Mouse (Mus musculus): ENCODE measurements around the gene Kcnk12. TPM values are rescaled to one million over a fixed set of nuclear protein-coding genes. Genes with fewer than 3 reads are reported as not detected.

Kcnk12 gene
- polyA plus RNA-seq, 1 experiment from 2014 or later, result 1.6 TPM

DNA sequence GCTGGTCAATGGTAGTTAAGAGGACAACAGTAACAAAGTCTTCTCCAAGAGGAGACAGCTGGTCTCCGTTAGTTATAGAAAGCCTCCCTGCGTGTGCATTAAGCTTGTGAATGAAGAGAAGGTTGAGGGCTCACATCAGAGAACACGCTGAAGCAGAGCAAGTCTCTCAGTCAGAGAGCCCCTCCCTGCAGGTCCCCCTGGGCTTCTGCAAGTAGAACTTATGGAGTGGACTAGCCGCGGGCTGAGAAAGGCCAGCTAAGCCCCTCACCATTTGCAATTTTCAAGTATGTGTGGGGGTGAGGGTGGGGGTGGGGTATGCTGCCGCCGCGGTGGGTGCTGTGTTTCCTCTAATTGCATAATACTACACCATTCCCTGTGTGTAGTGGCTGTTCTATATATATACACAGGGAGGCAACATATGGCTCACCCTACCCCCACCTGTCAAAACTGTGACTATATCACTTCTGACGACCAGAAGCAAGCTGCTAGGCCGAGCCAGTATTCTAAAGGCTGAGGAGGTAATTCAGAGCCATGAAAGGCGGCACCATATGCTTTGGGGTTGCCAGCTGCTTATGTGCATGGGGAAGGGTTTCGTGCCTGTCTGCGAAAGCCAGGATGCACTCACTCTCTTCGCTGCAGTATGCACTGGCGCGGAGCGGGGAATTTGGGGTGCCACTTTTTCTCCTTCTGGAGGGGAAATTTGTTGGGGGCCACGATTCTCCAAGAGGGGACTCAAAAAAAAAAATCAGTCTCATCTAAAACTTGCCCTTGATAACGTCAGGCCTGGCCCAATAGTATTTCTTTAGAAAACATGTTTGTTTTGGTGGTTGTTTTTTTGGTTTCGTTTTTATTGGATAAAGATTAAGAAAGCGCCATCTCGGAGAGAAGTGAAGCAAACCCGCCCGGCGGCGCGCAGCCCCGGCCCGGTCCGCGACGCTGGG lies 52.5 kb downstream of the Kcnk12 start:
- Histone ChIP-seq H3K4me1 (peaks cover 31% of the 10 kb centered on the region), H3K27me3 (peaks cover 14% of the 10 kb centered on the region; the same call in 1 of the 2 replicates)
- WGBS, result 5% methylated on average over 32 of the region's 32 CpGs

DNA sequence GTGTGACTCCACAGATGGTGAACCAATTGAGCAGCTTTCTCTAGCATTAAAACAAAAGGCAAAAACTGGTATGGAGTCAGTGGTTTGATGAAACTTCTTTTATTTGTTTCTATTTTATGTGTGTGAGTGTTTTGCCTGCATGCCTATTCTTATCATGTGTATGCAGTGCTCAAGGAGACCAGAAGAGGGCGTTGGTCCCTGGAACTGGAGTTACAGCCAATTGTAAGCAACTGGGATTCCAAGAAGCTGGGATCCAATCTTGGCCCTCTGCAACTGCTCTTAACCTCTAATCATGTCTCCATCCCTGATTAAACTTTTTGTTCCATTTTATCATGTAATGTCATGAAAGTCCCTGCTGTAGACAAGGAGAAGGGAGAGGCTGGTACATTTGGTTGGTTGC lies 58.0 kb downstream of the Kcnk12 start:
- Histone ChIP-seq H3K9ac (replicated peaks) (no peak overlapping the region), H3K9me3 (no peaks in the 10 kb centered on the region), H3K4me3 (no peak overlapping the region), H3K4me2 (replicated peaks) (no peak overlapping the region), H3K27ac (replicated peaks) (no peak overlapping the region), H3K36me3 (no peaks in the 10 kb centered on the region), H3K27me3 (no peaks in the 10 kb centered on the region), H3K4me1 (peaks cover 18% of the 10 kb centered on the region)
- 41% methylated on average over 1 of the region's 1 CpGs for WGBS
- ATAC-seq (replicated peaks), result no peak

More for the DNA sequence above, 52.5 kb downstream of the Kcnk12 start:
- Histone ChIP-seq H3K9ac (replicated peaks) (peak overlapping the region; percentile 63), H3K9me3 (no peaks in the 10 kb centered on the region), H3K27ac (replicated peaks) (peak overlapping the region; percentile 87), H3K4me2 (replicated peaks) (peak overlapping the region; percentile 89), H3K36me3 (no peaks in the 10 kb centered on the region), H3K4me3 (peak overlapping the region; percentile 56)
- peak; percentile 94 for ATAC-seq (replicated peaks)

DNA sequence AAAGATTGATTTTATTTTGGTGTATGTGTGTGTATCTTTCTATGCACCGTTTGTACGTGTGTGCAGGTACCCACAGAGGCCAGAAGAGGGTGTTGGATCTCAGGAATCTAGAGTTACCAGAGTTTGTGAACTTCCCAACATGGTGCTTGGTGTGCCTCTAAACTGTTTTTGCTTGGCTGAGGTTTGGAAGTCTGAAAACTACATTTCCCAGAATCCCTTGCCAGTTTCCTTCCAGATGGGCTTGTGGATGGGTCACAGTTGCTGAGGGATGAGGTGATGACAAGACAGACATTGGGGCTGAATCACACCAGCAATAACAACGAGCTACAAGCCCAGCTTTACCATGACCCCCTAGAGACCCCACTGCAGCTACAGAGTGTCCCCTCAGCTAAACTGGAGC lies 60.6 kb downstream of the Kcnk12 start:
- H3K9ac ChIP-seq (replicated peaks), result no peak overlapping the region
- no peak overlapping the region for H3K4me2 ChIP-seq (replicated peaks)
- no peaks in the 10 kb centered on the region for H3K9me3 ChIP-seq
- H3K27ac ChIP-seq (replicated peaks), result no peak overlapping the region
- no peak overlapping the region for H3K4me3 ChIP-seq
- no peaks in the 10 kb centered on the region for H3K36me3 ChIP-seq
- 81% methylated on average over 3 of the region's 3 CpGs for WGBS
- H3K27me3 ChIP-seq, result no peaks in the 10 kb centered on the region
- ATAC-seq (replicated peaks), result no peak
- H3K4me1 ChIP-seq, result no peaks in the 10 kb centered on the region

DNA sequence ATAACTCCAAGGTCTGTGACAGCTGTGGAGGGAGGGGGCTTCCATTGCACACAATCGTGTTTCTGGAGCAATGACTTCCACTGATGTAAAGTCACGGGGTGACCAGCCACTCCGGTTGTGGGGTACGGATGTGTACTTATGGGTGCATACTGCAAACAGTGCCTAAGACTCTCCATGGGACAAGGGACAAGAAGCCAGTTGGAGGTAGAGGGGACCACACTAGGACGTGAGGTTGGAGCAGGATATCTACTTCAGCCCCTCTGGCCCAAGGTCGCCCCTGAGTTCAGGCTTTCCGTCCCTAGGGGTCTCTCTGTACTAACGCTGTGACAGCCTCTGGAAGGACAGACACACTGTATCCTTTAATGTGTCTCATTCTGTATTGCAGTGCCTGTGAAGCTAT lies 63.3 kb downstream of the Kcnk12 start:
- no peak overlapping the region for H3K27ac ChIP-seq (replicated peaks)
- no peak overlapping the region for H3K4me2 ChIP-seq (replicated peaks)
- no peaks in the 10 kb centered on the region for H3K4me1 ChIP-seq
- H3K36me3 ChIP-seq, result no peaks in the 10 kb centered on the region
- no peak overlapping the region for H3K9ac ChIP-seq (replicated peaks)
- 90% methylated on average over 8 of the region's 8 CpGs for WGBS
- H3K27me3 ChIP-seq, result no peaks in the 10 kb centered on the region
- no peak overlapping the region for H3K4me3 ChIP-seq
- no peak for ATAC-seq (replicated peaks)
- no peaks in the 10 kb centered on the region for H3K9me3 ChIP-seq

DNA sequence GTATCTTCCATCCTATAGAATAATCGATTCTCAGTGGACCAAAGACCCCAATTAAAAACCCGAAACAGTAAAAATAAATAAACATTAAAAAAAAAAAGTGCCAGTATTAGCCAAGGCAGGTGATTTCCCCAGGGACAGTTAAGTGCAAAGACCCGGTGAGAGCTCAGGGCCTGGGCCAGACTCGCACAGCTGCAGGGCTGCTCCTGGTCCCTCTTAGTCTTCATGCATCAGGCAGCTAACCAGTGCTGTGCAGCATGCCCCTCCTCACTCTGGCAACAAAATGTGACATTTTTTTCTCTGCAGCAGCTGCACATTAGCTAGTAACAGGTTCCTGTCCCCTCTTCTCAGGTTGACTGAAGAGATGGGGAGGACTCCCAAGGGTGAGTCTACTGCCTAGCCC lies 65.8 kb downstream of the Kcnk12 start:
- Histone ChIP-seq H3K9ac (replicated peaks) (no peak overlapping the region), H3K4me3 (no peak overlapping the region), H3K27me3 (no peaks in the 10 kb centered on the region), H3K4me1 (no peaks in the 10 kb centered on the region), H3K4me2 (replicated peaks) (no peak overlapping the region), H3K36me3 (no peaks in the 10 kb centered on the region), H3K9me3 (no peaks in the 10 kb centered on the region), H3K27ac (replicated peaks) (no peak overlapping the region)
- 86% methylated on average over 4 of the region's 4 CpGs for WGBS
- no peak for ATAC-seq (replicated peaks)

DNA sequence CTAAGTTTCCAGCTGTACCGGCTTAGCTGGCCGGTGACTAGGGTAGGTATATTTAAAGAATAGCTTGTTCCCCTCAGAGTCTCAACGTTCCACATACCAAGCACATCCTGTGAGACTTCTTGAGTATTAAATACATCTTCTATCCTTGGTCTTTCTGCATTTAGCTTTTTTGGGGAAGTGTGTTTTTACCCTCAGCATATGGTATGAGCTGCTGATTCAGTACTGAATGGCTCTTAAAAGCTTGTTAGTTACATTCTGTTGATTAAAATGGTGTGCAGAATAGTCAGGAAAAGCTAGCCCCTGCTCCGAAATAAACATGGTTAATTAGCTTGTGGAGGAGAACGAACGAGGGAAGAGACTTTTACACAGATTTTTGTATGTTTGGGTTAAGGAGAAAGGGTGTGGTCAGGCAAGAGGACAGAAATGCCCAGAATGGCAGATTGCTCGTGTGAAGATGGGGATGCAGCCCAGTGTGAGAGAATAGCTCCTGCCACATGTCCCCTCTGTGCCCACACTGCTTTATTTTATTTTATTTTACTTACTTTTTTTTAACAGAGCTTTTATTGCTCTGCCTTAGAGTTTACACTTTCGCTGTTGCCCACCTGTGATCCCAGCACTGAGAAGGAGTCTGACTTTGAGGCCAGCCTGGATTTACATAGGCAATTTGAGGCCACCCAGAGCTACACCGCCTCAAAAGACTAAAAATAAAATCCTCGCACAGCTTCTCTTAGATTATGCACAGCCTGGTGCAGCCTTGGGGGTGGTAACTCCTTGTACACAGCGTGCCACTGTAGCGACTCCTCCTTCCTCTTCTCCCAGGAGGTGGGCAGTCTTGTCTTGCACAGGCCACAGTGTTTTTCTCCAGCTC lies 71.1 kb downstream of the Kcnk12 start:
- Histone ChIP-seq H3K9me3 (no peaks in the 10 kb centered on the region), H3K27me3 (no peaks in the 10 kb centered on the region), H3K36me3 (peaks cover 16% of the 10 kb centered on the region; the same call in 1 of the 2 replicates), H3K4me1 (no peaks in the 10 kb centered on the region), H3K4me2 (replicated peaks) (no peak overlapping the region), H3K27ac (replicated peaks) (no peak overlapping the region), H3K9ac (replicated peaks) (no peak overlapping the region), H3K4me3 (no peak overlapping the region)
- WGBS, result 90% methylated on average over 12 of the region's 12 CpGs
- ATAC-seq (replicated peaks), result no peak

DNA sequence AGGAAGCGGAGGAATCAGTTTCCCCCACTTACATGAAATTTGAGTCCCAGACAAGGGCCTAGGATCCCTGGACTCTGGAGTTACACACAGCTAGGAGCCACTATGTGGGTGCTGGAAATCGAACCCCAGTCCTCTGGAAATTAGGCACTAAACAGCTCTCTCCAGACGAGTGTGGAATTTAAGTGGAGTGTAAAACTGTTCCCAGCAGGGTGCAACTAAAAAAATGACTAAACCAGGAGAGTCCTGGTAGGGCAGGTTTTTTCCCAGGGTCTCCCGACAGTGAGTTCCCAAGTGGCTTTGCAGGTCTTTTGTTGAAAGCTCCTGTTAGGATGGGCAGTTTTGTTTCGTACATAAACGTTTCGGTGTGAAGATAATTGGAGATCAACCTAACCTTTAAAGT lies 73.1 kb downstream of the Kcnk12 start:
- H3K9ac ChIP-seq (replicated peaks), result no peak overlapping the region
- H3K36me3 ChIP-seq, result peaks cover 24% of the 10 kb centered on the region; the same call in 1 of the 2 replicates
- H3K27ac ChIP-seq (replicated peaks), result no peak overlapping the region
- no peak for ATAC-seq (replicated peaks)
- no peaks in the 10 kb centered on the region for H3K9me3 ChIP-seq
- H3K4me3 ChIP-seq, result no peak overlapping the region
- 78% methylated on average over 7 of the region's 7 CpGs for WGBS
- no peaks in the 10 kb centered on the region for H3K27me3 ChIP-seq
- no peaks in the 10 kb centered on the region for H3K4me1 ChIP-seq
- no peak overlapping the region for H3K4me2 ChIP-seq (replicated peaks)

DNA sequence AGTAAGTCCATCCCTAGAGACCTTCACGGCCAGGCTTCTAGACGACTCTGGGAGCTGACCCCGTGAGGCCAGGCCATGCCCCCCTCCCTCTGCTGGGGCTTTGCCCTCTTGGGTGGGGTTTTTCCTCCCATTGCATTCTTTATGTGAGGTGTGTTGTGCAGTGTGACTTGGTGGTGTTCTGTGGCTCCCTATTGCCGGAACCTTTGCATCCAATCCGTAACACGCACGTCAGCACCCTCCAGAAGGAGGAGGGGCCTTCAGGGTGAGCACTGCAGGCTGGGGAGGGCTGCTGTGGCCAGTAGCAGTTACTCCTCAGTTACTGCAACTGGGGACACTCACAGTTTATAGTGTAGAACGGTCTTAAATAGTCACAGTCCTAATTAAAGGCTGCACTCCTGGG lies 97.7 kb downstream of the Kcnk12 start:
- no peak for ATAC-seq (replicated peaks)
- Histone ChIP-seq H3K27ac (replicated peaks) (no peak overlapping the region; the same call in 1 of the 2 replicates), H3K36me3 (peaks cover 27% of the 10 kb centered on the region), H3K4me1 (peaks cover 8% of the 10 kb centered on the region), H3K4me3 (no peak overlapping the region), H3K9me3 (no peaks in the 10 kb centered on the region), H3K4me2 (replicated peaks) (no peak overlapping the region), H3K27me3 (no peaks in the 10 kb centered on the region), H3K9ac (replicated peaks) (no peak overlapping the region)
- 85% methylated on average over 8 of the region's 8 CpGs for WGBS

DNA sequence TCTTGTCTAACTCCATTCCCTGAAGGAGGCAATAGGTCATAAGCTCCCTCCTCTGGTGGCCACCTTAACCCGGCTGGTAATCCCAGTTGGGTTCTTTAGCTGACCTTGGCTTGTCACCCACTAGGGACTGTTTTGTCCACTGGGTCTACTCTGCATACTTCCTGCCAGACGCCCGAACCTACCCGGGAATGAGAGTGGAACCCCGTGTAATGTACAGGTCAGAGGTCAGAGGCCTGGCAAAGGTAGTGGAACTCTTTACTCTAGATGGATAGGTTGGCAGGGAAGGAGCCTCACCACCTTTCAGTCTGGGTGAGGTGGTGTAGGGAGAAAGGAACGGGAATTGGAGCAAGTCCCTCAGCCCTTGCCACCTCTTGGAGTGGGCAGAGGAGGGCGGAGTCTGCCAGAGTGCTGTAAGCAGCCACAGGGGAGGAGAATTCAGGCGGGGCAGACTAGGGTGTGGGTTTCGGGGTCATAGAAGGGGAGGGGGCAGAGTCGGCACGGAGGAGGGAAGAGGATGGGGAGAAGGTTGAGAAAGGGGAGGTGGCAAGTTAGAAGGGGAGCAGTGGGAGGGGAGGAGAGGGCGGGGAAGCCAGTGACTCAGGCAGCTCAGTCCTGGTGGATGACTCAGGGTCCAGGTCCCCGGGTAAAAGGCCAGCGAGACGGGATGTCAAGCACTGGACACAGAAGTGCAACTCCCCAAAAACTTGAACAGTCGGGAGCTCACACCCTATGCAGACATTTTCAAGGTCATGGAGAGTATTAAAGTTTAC lies 98.6 kb downstream of the Kcnk12 start:
- H3K4me1 ChIP-seq, result peaks cover 8% of the 10 kb centered on the region
- H3K4me3 ChIP-seq, result no peak overlapping the region
- WGBS, result 87% methylated on average over 16 of the region's 16 CpGs
- H3K27me3 ChIP-seq, result no peaks in the 10 kb centered on the region
- H3K4me2 ChIP-seq (replicated peaks), result no peak overlapping the region
- H3K36me3 ChIP-seq, result peaks cover 29% of the 10 kb centered on the region
- H3K27ac ChIP-seq (replicated peaks), result no peak overlapping the region
- ATAC-seq (replicated peaks), result no peak
- H3K9me3 ChIP-seq, result no peaks in the 10 kb centered on the region
- no peak overlapping the region for H3K9ac ChIP-seq (replicated peaks)

DNA sequence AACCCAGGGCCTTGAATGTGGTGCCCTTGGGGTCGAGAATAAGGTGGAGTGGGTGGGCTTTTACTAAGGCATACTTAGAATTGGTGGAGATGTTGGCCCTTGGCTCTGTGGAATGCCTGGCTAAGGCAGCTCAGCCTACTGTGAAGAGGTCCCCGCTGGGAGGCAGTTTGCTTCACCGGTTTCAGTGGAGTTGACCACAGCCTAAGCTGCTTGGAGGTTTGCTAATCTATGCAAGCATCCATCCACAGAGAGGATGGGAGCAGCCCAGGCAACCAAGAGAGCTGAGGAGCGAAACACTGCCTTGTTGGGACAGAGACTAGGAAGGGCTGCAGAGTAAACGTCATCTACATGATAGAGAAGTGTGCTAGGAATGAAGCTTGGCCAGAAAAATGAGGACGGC lies 101.0 kb downstream of the Kcnk12 start:
- no peaks in the 10 kb centered on the region for H3K27me3 ChIP-seq
- H3K9ac ChIP-seq (replicated peaks), result no peak overlapping the region
- no peaks in the 10 kb centered on the region for H3K9me3 ChIP-seq
- no peak overlapping the region for H3K4me2 ChIP-seq (replicated peaks)
- no peak for ATAC-seq (replicated peaks)
- H3K27ac ChIP-seq (replicated peaks), result no peak overlapping the region
- peaks cover 8% of the 10 kb centered on the region for H3K4me1 ChIP-seq
- WGBS, result 88% methylated on average over 6 of the region's 6 CpGs
- peaks cover 32% of the 10 kb centered on the region for H3K36me3 ChIP-seq
- H3K4me3 ChIP-seq, result no peak overlapping the region

DNA sequence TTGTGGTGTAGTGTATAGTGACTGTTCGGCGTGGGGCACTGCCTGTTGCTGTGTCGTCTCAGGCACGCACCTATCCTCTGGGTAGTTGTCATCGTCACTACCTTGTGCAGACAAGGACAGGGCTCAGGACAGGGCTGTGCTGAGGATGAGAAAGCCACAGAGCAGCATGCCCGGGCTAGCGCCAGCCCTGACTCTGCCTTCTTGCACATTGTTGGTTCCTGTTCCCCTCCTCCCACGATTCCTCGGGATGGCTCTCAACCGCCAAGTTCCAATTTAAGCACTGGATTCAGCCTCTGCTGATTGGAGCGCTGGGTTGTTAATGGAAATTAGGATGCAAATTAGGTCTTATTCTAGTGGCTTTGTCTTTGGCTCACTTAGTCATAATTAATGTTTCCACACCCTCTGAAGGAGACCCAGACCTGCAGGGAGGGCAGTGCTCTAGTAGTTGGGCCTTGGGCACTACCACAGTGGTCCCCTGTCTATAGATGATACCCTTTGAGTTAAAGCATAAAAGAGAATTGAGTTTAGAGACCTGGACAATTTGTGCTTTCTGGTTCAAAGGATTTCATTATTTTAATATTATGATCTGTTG lies 101.8 kb downstream of the Kcnk12 start:
- 57% methylated on average over 11 of the region's 11 CpGs for WGBS
- Histone ChIP-seq H3K4me1 (peaks cover 8% of the 10 kb centered on the region), H3K4me3 (no peak overlapping the region), H3K9ac (replicated peaks) (no peak overlapping the region), H3K36me3 (peaks cover 31% of the 10 kb centered on the region), H3K27me3 (no peaks in the 10 kb centered on the region), H3K27ac (replicated peaks) (peak overlapping the region; percentile 31; the same call in 1 of the 2 replicates), H3K9me3 (no peaks in the 10 kb centered on the region), H3K4me2 (replicated peaks) (no peak overlapping the region)
- peak; percentile 84 for ATAC-seq (replicated peaks)

Data from forebrain, embryonic 15.5 days (tissue).